In the genomic region with DNA sequence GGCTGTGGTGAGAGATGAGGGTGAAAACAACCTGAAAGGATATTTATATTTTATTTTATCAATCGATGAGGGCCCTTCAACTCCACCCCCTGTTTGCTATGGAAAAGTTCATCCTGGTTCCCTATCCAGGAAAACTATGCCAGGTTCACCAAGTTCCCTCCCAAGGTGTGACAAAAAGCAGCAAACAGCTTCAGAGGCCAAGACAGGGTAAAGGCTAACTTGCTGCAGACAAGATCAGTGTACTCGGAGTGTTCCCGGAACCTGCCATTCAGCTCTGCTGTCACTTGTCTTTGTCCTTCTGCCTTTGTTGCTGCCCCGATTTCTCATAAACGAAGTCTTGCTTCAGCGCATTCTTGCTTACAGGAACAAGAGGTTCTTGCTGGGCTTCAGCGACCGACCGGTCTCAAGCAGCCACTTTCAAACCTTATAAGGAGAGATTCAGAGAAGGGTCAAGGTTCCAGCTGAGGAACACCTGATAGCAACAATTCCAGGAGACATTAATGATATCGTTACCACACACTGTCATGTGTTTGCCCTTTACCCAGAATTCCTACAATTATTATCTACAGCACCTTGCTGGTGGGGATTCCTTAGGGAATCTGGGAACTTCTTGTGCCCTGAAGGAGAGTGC, we compare ENCODE assay signal across 14 mouse cellular contexts.
DNase-seq lines count a peak whose midpoint lies in the region; ATAC-seq and TF ChIP-seq lines count a peak whose summit lies in the region.
"Had no signal": no experiment of that assay in that cellular context is flagged by ENCODE, and none has a peak within 500 bp of the region (broad histone marks: within the 10 kb centered on the region; RNA-seq: fewer than 3 reads in every experiment).

No protein-coding gene starts in this region.

- no peak for TF ChIP-seq CTCF in kidney, adult 2 months (conservative IDR thresholded peaks at IDR 0.05; ENCODE audit: insufficient read depth, insufficient read length, low read depth, low read length)

- DNase-seq in heart, adult 11 months = peak; percentile 57
- DNase-seq in Muller cell, postnatal 12 days (ENCODE audit: inconsistent ontology term) = peak; percentile 20
- peak; percentile 64 for DNase-seq in kidney, adult 2 months
- DNase-seq in kidney, postnatal 25 days = peak; percentile 13 to 73
- no peak for DNase-seq in embryo, embryonic 9.5 days (ENCODE audit: extremely low spot score)
- DNase-seq: cerebellum, postnatal 25 days; thymus, postnatal 14 days had no signal

- no peak overlapping the region for H3K4me2 ChIP-seq in heart, embryonic 11.5 days
- H3K4me2 ChIP-seq in midbrain, embryonic 15.5 days = no peak overlapping the region
- H3K4me2 ChIP-seq: hindbrain, embryonic 14.5 days; neural tube, embryonic 13.5 days had no signal

- H3K27ac ChIP-seq in heart, embryonic 11.5 days (ENCODE audit: low read depth, low read length) = no peak overlapping the region
- H3K27ac ChIP-seq in kidney, adult 2 months (ENCODE audit: insufficient read depth, low read depth, low read length) = peak overlapping the region; percentile 82
- H3K27ac ChIP-seq in midbrain, embryonic 15.5 days = no peak overlapping the region
- H3K27ac ChIP-seq: hindbrain, embryonic 14.5 days; limb, embryonic 10.5 days; liver, embryonic 14.5 days; neural tube, embryonic 13.5 days had no signal

- no peaks in the 10 kb centered on the region for H3K36me3 ChIP-seq in heart, embryonic 11.5 days (ENCODE audit: control insufficient read depth, insufficient read depth, low read length)
- H3K36me3 ChIP-seq in kidney, adult 2 months (ENCODE audit: control insufficient read depth, insufficient read depth, low read length) = no peaks in the 10 kb centered on the region
- H3K36me3 ChIP-seq in midbrain, embryonic 15.5 days (replicated peaks) = no peaks in the 10 kb centered on the region
- H3K36me3 ChIP-seq: limb, embryonic 10.5 days; neural tube, embryonic 13.5 days had no signal

- H3K4me1 ChIP-seq in heart, embryonic 11.5 days (ENCODE audit: control insufficient read depth, insufficient read depth, low read length) = no peaks in the 10 kb centered on the region
- peaks cover 8% of the 10 kb centered on the region; the same call in 1 of the 2 replicates for H3K4me1 ChIP-seq in kidney, adult 2 months (ENCODE audit: control insufficient read depth, insufficient read depth, low read length)
- H3K4me1 ChIP-seq in midbrain, embryonic 15.5 days = no peaks in the 10 kb centered on the region
- H3K4me1 ChIP-seq: limb, embryonic 10.5 days; neural tube, embryonic 13.5 days had no signal

- WGBS in heart, embryonic 11.5 days (ENCODE audit: insufficient replicate concordance) = 58% methylated on average over 10 of the region's 10 CpGs
- 34% methylated on average over 10 of the region's 10 CpGs for WGBS in kidney, adult 2 months
- 40% methylated on average over 10 of the region's 10 CpGs for WGBS in midbrain, embryonic 15.5 days

- no peak for ATAC-seq in heart, embryonic 11.5 days (replicated peaks; ENCODE audit: insufficient number of reproducible peaks, low FRiP score, low TSS enrichment)
- no peak for ATAC-seq in midbrain, embryonic 15.5 days (replicated peaks)
- ATAC-seq in megakaryocyte progenitor cell, adult 5-6 weeks (replicated peaks; ENCODE audit: poor library complexity) = no peak

- H3K27me3 ChIP-seq in heart, embryonic 11.5 days (ENCODE audit: control insufficient read depth, insufficient read depth, low read length) = no peaks in the 10 kb centered on the region
- H3K27me3 ChIP-seq in kidney, adult 2 months (replicated peaks; ENCODE audit: control insufficient read depth, insufficient read depth, low read length) = no peaks in the 10 kb centered on the region
- H3K27me3 ChIP-seq in midbrain, embryonic 15.5 days (replicated peaks) = no peaks in the 10 kb centered on the region
- H3K27me3 ChIP-seq: neural tube, embryonic 13.5 days had no signal

- H3K4me3 ChIP-seq in heart, embryonic 11.5 days (ENCODE audit: low read depth, low read length) = no peak overlapping the region
- H3K4me3 ChIP-seq in kidney, adult 2 months (ENCODE audit: insufficient read depth, low read depth, low read length) = no peak overlapping the region
- H3K4me3 ChIP-seq in midbrain, embryonic 15.5 days = no peak overlapping the region
- H3K4me3 ChIP-seq: limb, embryonic 10.5 days; neural tube, embryonic 13.5 days had no signal

- no peak overlapping the region for H3K9ac ChIP-seq in heart, embryonic 11.5 days (ENCODE audit: low read depth, low read length)
- no peak overlapping the region for H3K9ac ChIP-seq in midbrain, embryonic 15.5 days
- H3K9ac ChIP-seq: hindbrain, embryonic 14.5 days; liver, embryonic 14.5 days; neural tube, embryonic 13.5 days had no signal

- no peaks in the 10 kb centered on the region for H3K9me3 ChIP-seq in heart, embryonic 11.5 days (replicated peaks; ENCODE audit: control insufficient read depth, low read length)
- no peaks in the 10 kb centered on the region for H3K9me3 ChIP-seq in midbrain, embryonic 15.5 days
- H3K9me3 ChIP-seq: limb, embryonic 10.5 days; neural tube, embryonic 13.5 days had no signal

- TF ChIP-seq POLR2A in kidney, adult 2 months (IDR thresholded peaks at IDR 0.05; ENCODE audit: low read depth, low read length) = no peak
